Mouse (Mus musculus) cerebellum, adult 18-20 months (tissue): ENCODE measurements around the gene Hist1h2af.
A peak's percentile ranks its signal among the peaks of the same experiment; 100 is the strongest.

ENCODE experiments used
- DNase-seq, 2 experiments: peaks; one replicate each; pipeline ENCODE4 v3.0.0; 2021

Gene Hist1h2af

DNA sequence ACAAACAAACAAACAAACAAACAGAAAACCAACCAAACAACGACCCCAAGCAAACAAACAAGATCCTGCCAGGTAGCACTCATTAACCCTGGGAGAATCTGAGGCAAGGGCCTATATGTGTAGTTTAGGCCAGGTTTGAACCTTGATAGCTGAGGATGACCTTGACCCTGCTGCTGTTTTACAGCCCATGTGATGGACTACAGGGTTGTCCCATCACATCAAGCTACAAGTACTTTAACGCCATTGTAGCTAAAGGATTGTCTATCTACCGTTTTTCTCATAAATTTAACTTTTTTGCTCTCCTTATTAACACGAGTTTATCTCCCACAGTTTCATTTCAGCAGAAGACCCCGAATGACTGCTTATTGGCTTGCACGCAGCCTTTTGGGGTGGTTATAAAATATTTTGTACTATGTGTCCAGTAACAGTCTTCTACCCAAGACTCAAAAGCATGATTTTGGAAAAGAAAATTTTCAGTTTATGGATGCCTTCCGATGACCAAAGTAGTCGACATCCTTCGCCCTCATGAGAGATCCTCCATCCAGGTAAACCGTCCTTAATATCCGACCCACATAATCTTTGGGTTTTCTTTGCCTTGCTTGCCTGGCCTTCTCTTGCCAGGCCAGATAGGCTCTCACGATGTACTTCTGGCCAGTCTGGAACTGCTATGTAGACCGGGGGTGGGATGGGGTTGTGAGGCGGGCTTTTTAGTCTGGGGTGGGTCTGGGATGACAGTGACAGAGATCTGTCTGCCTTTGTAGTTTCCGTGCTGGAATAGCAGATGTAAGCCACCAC is 17.7 kb upstream of the Hist1h2af start:
- no peak for DNase-seq

DNA sequence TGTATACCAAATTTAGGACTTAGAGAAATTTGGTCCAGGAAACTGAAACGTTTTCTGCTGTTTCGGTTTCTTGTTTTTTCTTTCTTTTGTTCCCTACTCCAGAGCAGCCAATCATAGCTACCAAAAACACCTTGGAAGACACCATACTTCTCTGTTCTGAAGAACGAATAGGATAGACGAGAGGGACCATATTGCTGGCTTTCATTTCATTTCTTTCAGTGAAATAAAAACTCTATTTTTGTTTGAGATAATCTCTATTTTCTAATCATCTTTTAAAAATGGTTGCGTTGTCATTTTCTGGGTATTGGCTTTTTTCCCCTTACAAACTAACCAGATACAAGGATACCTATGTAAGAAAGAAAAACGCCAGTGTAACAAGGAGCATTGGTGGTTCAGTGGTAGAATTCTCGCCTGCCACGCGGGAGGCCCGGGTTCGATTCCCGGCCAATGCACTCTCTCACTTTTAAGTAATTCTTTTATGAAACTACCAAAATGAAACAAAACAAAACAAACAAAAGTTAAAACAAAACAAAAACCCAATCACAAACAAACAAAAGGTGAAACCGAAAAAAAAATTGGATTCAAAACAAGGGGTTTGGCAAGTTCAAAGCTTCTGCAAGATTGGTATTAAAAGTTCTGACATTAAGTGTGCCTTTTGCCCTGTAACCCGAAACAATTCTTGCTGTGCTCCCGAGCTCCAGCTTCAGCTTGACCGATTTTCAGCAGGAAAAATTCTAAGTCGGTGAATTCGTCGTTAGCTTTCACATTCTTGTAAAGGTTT is 16.7 kb upstream of the Hist1h2af start:
- peak; percentile 58 to 87 for DNase-seq

DNA sequence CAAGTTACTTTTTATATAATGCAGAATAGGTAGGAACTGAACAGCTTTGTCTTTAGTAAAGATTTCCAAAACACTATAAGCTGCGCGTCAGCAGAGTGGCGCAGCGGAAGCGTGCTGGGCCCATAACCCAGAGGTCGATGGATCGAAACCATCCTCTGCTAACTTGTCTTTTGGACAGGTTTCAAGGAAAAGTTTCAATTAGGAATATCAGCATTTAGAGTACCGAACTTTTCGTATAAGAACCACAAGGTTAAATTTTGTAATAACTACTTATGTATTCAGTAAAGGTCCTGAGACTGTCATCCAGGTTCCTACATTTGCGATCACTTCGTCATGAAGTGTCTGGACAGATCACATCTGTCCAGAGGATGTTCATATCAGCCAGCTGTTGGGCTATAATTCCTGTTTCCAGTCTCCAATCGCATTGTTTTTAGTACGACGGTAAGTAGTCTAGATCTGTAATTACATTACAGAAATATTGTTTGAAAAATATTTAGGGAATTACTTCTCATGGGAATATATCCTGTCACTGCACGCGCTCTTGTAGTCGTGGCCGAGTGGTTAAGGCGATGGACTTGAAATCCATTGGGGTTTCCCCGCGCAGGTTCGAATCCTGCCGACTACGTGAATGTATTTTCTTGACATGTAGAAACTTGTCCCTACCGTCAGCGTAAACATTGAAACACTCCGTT is 16.0 kb upstream of the Hist1h2af start:
- peak; percentile 75 to 90 for DNase-seq

DNA sequence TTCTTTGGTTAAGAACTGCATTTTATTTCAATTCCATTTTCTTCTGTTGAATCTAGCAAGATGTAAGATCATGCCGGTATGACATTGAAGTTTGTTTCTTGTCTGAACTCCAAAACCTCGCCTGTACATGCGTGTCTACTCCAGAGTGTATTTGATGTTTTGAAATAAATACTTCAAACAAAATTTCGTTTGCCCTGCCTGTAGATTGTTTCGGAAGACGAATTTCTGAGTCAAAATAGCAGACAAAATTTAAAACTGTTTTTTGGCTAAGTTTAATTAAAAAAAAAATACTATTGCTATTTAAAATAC is 15.5 kb upstream of the Hist1h2af start:
- no peak for DNase-seq

DNA sequence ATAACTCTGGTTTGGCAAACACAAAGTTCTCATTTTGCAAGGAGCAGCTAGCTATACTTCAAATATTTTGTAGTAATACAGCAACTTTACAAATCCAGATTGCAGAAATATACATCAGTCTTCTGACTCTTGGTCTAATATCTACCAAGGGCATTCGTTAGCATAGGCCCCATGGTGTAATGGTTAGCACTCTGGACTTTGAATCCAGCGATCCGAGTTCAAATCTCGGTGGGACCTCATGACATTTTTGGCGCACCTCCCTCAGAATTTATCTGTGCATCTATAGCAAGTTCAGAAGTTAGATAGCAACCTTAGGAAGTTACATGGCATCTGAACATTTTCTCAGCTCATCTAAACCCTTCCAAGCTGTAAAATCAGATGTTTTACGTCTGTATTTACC is 14.8 kb upstream of the Hist1h2af start:
- peak; percentile 66 to 84 for DNase-seq

DNA sequence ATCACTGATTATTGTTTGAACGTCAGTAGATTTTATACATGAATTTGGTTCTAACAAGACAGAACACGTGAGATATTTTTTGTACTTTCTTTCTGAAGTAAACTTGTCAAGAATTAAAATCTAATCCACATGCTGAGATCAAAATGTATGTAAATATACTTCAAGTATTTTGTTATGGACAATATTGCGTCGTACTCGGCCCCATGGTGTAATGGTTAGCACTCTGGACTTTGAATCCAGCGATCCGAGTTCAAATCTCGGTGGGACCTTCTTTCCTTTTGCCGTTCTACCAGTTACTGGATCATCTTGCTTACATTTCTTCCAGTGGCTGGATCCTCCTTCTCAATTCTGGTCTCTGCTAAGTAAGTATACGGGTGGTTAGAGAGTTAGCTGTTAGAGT is 14.3 kb upstream of the Hist1h2af start:
- DNase-seq, result peak; percentile 64 to 81

DNA sequence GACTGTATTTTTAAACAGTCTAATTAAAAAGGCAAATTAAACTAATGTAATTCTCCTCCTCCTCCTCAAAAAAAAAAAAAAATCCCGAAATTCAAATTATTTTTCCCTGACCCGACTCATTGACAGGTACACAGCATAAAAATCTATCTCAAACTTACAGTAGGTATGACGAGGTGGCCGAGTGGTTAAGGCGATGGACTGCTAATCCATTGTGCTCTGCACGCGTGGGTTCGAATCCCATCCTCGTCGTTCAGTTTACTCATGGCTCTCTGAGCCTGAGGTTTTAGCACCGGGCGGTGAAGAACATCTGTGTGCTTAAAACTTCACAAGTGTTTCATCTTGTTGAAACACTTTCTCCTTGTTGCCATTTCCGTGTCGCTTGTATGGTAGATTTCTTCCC is 12.0 kb upstream of the Hist1h2af start:
- DNase-seq, result peak; percentile 64 to 78

DNA sequence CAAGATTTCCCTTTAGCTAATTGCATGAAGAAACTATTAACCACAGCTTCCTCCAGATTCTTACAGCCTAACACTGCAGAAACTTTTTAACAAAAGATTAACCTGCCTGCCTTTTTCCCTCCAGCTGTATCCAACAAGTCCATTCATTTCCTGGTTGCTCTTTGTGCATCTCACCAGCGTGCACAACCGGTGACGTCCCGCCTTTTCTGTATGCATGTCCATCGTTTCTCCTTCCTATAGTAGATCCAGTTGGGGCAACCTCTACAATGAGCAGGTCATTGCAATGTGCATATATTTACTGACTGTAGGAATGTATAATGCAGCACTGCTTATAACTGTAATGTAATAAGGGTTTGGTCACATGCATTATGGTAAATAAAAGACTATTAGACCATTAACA is 9.7 kb upstream of the Hist1h2af start:
- no peak for DNase-seq

DNA sequence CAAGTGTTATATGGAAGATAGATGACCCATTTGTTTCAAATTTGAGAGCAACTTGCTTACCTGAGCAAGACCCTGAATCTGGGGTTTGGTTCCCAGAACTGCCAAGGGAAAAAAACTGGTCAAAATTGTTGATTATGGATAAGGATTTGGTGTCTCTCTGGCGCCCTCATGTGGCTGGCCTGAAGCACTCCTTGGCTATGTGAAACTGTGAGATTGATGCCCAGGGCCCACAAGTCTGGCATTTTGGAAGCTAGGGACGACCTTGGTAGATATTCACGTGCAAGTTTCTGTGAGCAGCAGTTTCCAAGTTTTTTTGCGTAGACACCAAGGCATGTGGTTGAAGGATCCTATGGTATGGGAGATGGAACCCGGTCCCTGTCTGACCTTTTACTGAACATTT is 9.1 kb upstream of the Hist1h2af start:
- peak; percentile 73 to 75 for DNase-seq

DNA sequence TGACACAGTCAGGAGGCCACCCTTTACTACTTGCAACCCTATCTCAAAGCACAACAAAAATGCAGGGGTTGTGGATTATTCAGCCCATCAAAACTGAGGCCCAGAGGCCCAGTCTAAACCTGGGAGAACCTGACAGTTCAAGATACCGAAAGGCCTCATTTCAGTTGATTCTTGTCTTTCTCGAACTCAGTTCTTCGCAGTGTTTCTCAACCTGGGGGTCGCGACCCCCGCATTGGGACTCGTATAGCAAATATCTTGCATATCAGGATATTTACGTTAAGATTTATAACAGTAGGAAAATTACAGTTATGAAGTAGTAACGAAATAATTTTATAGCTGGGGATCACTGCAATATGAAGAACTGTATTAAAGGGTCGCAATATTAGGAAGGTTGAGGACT is 7.8 kb upstream of the Hist1h2af start:
- no peak for DNase-seq

DNA sequence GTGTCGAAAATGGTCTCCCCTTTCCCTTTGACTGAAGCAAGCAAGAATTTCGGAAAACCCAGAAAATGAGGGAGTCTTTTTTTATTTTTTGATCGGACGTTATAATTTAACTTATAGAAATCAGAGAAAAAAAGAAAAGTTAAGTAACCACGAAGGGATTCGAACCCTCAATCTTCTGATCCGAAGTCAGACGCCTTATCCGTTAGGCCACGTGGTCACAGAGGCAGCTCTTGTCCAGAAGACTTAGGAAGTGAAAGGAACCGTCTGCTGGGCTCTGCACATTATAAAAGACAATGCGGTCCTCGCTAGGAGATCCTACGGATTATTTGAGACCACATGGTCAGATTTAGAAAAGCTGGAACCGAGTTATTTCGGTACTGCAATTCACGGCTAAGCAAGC is 7.4 kb upstream of the Hist1h2af start:
- DNase-seq, result peak; percentile 82 to 89

DNA sequence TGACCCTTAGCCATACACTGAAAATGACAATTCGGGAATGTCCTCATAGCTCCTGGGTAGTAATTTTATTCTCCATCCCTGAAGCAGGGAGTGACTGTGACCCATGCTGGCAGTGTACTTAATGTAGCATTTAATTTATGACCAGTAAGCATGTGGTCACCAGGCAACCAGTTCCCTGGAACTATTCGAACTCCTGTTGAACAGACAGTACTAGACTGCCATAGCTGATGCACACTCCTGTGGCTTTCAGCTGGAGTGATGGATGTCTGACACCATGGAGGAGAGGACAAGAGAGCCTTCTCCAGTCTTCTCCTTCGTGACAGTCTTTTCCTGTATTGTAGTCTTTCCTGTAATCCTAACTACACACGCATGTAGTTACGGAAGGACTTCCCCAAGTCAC is 4.7 kb upstream of the Hist1h2af start:
- DNase-seq, result no peak

DNA sequence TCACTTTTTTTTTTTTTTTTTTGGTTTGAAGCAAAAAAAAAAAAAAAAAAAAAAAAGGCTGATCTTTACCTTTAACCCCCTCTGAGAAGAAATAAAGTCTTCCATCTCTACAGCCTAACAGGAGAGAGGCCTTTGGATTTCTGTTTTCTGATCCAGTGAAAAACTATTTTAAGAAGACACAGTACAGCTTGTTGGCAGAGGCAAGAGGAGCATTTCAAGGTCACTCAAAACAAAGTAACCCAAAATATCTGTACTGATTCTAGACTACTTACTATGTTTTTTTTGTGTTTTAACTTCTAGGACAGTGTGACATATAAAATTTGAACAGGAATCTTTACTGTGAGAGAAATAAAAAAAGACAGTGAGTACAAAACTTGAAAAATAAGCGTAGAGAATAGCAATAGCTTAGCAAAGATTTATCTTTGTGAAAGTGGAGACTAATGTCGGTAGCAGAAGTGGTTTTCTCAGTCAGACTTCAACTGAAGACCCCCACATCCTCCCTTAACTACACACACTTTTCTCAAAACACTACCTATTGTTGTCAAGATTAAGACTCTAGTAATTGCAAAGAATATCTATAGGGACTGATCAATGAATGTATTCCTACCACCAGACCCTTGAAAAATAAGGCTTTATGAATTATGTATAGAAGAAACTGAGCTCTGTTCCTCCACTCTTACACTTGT is 4.1 kb upstream of the Hist1h2af start:
- no peak for DNase-seq

DNA sequence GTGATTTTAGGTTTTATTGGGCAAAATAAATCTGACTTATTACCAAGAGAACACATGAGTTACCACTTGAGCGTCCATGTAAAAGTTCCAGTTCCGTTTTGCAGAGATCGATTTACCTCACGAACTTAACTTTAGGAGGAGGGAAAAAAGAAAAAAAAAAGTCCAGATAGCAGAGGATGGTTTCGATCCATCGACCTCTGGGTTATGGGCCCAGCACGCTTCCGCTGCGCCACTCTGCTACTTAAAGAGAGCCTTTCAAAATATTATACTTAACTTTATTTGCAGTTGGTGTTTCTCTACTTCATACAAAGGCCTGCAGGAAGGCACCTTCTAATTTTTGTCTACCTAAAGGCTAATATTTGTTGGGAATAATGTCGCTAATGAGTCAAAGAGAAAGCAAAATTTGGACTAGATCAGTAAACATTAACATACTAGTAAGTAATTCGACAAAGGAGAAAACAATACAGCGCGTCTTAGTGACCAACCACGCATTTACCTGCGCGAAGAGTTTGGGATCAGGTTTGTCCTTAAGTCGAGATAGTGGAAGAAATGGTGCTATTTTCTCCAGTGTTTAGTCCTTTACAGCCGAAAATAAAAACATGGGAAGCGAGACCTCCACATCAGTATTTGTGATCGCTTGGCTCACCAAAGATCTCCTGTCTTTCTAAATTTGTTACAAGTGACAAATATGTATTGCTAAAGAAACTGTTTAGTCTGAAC is 3.4 kb upstream of the Hist1h2af start:
- peak; percentile 43 to 67 for DNase-seq

DNA sequence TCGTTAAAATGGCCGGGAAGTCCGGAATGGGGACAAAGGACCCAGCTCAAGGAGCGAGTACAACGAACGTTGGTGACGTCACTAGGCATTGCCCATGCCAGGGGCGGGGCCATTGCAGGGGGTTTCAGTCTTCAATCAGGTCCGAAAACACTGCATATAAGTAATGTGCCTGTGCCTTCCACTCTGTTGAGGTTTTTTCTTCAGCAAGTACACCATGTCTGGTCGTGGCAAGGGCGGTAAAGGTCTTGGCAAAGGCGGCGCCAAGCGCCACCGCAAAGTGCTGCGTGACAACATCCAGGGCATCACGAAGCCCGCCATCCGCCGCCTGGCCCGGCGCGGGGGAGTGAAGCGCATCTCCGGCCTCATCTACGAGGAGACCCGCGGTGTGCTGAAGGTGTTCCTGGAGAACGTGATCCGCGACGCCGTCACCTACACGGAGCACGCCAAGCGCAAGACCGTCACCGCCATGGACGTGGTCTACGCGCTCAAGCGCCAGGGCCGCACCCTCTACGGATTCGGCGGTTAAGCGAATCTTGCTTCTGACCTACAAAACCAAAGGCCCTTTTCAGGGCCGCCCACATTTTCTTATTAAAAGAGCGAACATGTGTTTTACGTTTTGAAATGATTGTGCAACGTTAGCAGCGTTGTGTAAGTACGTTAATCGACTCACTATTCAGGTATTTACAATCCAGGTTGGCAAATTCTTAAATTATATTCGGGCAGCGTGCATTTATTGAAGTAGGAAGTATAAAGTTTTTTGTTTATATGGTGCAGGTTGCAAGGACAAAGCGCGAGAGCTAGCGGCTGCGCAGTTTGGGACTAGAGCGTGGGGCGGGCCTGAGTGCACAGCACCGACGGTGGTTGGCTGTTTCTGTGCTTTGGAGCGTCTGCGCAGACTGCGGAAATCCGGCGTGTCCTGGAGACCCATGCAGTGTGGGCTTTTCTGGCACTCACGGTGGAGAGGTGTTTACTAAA is 2.5 kb upstream of the Hist1h2af start, which contains the start of gene Hist1h4h:
Gene Hist1h4h, plus strand, starts transcription at position 150 of the 975 bp plus-strand sequence.
- DNase-seq, result peak; percentile 95 to 97

DNA sequence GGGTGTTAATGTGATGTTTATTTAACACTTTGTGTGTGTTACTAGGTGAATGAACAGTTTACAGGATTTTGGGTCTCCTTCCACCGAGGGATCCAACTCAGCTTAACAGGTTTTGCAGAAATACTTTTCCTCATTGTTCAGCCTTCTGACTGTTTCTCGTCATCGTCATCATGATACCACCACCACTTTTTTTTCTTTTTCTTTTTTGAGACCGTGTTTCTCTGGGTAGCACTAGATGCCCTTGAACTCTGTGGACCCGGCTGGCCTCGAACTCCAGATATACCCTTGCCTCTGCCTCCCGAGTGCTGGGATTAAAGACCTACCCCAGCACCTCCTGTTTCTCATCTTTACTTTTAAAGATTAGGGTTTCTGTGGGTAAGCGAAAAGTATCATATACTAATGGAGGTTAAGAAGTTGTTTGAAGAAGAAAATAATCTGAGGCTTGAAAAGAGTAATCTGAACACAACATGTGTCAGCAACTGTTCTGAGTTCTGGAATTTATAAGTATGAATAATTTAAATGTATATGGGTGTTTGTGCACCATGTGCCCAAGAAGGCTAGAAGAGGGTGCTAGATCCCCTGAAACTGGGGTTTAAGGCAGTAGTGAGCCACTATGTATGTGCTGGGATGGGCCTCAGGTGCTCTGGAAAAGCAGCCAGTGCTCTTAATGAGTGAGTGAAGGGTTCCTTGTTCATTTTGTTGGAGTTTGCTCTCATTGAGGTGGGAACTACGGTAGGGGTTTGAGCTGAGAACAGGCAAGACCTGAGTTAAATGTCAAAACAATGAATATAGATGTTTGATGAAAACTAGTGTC is 1.2 kb upstream of the Hist1h2af start:
- DNase-seq, result no peak

DNA sequence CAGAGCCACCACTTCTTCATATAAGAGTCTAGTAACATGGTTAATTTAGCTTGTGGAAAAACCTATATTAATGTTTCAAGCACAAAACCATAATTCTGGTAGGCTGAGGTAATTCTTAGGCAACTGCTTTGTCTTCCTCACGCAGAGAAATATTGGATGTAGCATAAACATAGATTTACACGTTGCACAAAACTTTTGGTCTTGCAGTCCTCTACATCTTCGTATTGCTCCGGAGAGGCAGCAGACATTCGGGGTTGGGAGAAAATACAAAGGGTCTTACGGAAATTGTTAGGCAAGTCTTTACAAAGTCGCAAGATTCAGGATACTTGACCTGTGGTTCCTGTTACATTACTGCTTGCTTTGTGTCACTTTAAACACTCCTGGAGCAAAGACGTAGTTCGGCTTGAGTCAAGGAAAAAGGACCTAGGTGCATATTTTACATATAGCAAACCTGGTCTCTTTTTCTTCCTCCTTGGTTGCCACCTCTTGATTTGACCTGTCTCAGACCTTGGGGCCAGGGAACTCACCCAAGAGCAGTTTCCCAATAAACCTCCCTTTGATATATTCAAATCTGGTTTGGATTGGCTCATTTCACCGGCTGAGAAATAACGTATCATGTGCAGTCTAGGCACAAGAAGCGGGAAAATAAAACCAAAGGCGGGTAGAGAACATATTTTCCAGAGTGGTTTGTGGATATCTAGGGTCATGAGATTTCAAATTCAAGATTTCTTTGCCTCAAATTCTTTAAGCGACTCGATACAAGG is 844 bp downstream of the Hist1h2af start:
- DNase-seq, result no peak

DNA sequence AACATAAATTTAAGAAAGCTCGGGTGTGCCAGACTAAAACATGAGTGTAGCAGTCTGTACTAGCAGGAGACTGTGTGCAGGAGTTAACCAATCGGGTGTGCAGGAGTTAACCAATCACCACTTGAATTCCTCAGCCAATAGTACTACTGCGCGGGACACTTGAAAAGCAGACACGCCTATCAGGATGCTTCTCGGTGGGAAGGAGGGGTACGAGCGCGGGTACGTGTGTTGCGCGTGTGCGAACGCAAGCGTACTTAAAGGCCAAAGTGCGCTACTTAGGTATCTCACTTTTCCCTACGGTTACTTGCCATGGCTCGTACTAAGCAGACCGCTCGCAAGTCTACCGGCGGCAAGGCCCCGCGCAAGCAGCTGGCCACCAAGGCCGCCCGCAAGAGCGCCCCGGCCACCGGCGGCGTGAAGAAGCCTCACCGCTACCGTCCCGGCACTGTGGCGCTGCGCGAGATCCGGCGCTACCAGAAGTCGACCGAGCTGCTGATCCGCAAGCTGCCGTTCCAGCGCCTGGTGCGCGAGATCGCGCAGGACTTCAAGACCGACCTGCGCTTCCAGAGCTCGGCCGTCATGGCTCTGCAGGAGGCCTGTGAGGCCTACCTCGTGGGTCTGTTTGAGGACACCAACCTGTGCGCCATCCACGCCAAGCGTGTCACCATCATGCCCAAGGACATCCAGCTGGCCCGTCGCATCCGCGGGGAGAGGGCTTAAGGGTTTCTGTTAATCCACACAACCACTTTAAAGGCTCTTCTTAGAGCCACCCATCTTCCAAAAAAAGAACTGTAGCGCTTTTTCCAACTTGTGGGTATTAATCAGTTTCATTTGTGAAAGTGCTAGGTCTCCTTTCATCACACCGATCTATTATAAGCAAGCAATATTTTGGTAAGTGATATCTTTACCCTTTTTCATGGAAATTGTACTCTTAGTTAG is 1.7 kb downstream of the Hist1h2af start, which contains the start of gene Hist1h3g:
Gene Hist1h3g, plus strand, starts transcription at position 286 of the 939 bp plus-strand sequence.
- peak; percentile 81 to 88 for DNase-seq
